Mouse (Mus musculus) C2C12 (cell line): ENCODE data around the gene Tfpt.

Source experiments
- CTCF ChIP-seq: IDR thresholded peaks from one replicate; pipeline ENCODE4 v1.5.1; 2011; ENCODE audit not compliant: control insufficient read depth, insufficient read depth, insufficient read length
- FOSL1 ChIP-seq: IDR thresholded peaks from one replicate; pipeline ENCODE4 v1.8.0; 2011; ENCODE audit warnings: mild to moderate bottlenecking, low read length; ENCODE audit not compliant: poor library complexity, insufficient read depth, severe bottlenecking
- MAX ChIP-seq: IDR thresholded peaks from one replicate; pipeline ENCODE4 v1.6.1; 2011; ENCODE audit warnings: mild to moderate bottlenecking, control low read depth
- MYOD1 ChIP-seq: IDR thresholded peaks from one replicate; pipeline ENCODE4 v1.6.1; 2011; ENCODE audit warnings: low read depth; ENCODE audit not compliant: control insufficient read depth, insufficient read length
- MYOG ChIP-seq: IDR thresholded peaks from one replicate; pipeline ENCODE4 v1.6.1; 2011; ENCODE audit not compliant: control insufficient read depth, insufficient read length; ENCODE audit errors: extremely low read depth
- USF1 ChIP-seq: IDR thresholded peaks from one replicate; pipeline ENCODE4 v1.6.1; 2011; ENCODE audit warnings: low read depth, mild to moderate bottlenecking, control low read depth, moderate library complexity

- no peak for TF ChIP-seq USF1
- TF ChIP-seq CTCF = no peak
- no peak for TF ChIP-seq MYOD1
- TF ChIP-seq MYOG = no peak
- TF ChIP-seq MAX = no peak
- no peak for TF ChIP-seq FOSL1
These were observed 13.7 kb upstream of the Tfpt start for GRCm38 (mm10) chr7:3643412-3643811.
